Mouse (Mus musculus): ENCODE data around the gene Gpi1. TPM values are rescaled to one million over a fixed set of nuclear protein-coding genes. Genes with fewer than 3 reads are reported as not detected.

The Gpi1 gene
- total and polyA plus RNA-seq, 3 experiments = 278 to 693 (median 332) TPM

DNA sequence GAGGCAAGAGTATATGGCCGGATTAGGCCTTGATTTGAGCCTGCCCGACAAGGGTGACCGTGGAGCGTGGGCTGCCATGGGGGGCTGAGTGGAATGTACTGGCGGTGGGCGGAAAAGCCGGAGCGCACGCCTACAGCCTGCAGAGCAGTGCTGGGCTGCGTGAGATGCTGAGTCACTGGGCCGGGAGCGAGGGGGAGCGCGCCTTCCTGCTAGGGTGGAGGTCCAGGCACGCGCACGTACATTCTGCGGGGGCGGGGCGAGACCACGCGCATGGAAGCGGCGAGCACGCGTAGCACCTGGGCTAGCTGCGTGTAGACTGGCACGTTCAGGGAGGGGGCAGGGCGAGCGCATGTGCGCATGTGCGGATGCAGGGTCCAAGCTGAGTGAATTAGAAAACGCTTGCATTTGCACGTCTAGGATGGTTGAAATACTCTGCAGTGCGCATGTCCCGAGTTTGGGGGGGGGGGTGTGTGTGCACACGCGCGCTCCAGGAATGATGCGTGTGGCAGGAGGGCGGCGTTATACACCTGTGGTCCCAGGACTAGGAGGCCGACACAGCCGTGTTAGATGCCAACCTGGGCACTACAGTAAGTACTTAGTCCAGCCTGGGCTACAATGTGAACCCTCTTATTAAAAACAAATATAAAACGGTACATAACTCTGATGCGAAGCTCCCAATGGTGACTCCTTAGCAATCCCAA, 3.9 kb upstream of the Gpi1 start (continued):
- TF ChIP-seq JUN (IDR thresholded peaks at IDR 0.05; ENCODE audit: insufficient read depth, low read depth, low read length) (no peak; the same call in 1 of the 2 replicates), E2F4 (IDR thresholded peaks at IDR 0.05; ENCODE audit: insufficient replicate concordance, low read depth, low read length) (no peak), SMC3 (IDR thresholded peaks at IDR 0.05; ENCODE audit: low read depth, low read length) (no peak), TBP (conservative IDR thresholded peaks at IDR 0.05; ENCODE audit: low read depth, low read length) (peak; percentile 83), CTCF (conservative IDR thresholded peaks at IDR 0.05 in 1 of 2, IDR thresholded peaks at IDR 0.05 in 1 of 2; ENCODE audit: low read depth in 2 of 2, low read length in 2 of 2) (no peak), MAX (IDR thresholded peaks at IDR 0.05; ENCODE audit: low read length) (peak; percentile 95), TCF12 (IDR thresholded peaks at IDR 0.05; ENCODE audit: low read depth, low read length) (peak; percentile 91; the same call in 1 of the 2 replicates), MYC (IDR thresholded peaks at IDR 0.05; ENCODE audit: low read depth, low read length) (peak; percentile 97), UBTF (IDR thresholded peaks at IDR 0.05; ENCODE audit: low read depth, low read length) (no peak), USF1 (IDR thresholded peaks at IDR 0.05; ENCODE audit: low read depth, low read length) (peak; percentile 15; the same call in 1 of the 2 replicates), MAFK (IDR thresholded peaks at IDR 0.05; ENCODE audit: insufficient replicate concordance, low read length) (peak; percentile 91), RAD21 (IDR thresholded peaks at IDR 0.05; ENCODE audit: low read depth, low read length) (no peak), PAX5 (IDR thresholded peaks at IDR 0.05; ENCODE audit: low read length) (no peak), IRF4 (IDR thresholded peaks at IDR 0.05; ENCODE audit: low read depth, low read length) (peak; percentile 82)

- peaks cover 19% of the 10 kb centered on the region for H3K79me2 ChIP-seq (replicated peaks; ENCODE audit: control insufficient read depth, extremely low read depth, insufficient read depth, poor library complexity, severe bottlenecking)
- dilution Hi-C loops (cut with MboI; ENCODE audit: extremely low pct_ligation_motif_present, extremely low pct_unique_long_range_greater_than_20kb, low sequenced_read_pairs) (no loop called here), in situ Hi-C loops (cut with MboI; ENCODE audit: low pct_ligation_motif_present, low pct_unique_long_range_greater_than_20kb, low sequenced_read_pairs) (loop anchor here (5.0 kb wide), 1 partner anchor 66 kb away; the partner anchor contains the start of gene Uba2)
- H3K9me3 ChIP-seq (replicated peaks; ENCODE audit: low read length) = no peaks in the 10 kb centered on the region
- H3K4me1 ChIP-seq (ENCODE audit: control insufficient read depth in 1 of 2, insufficient read depth in 2 of 2) = peaks cover 3 to 43% of the 10 kb centered on the region in 2 experiments
- H3K27ac ChIP-seq (ENCODE audit: insufficient read depth, low read depth) = peak overlapping the region; percentile 86
- peak overlapping the region; percentile 96 for H3K4me2 ChIP-seq (ENCODE audit: insufficient read depth, low read depth, poor library complexity, severe bottlenecking)
- H3K9ac ChIP-seq (ENCODE audit: insufficient read depth, low read depth) = peak overlapping the region; percentile 93
- peaks cover 8 to 27% of the 10 kb centered on the region in 2 experiments for H3K36me3 ChIP-seq (replicated peaks in 1 of 2; ENCODE audit: control insufficient read depth in 1 of 2, insufficient read depth in 1 of 2, low read length in 1 of 2)
- peak; percentile 27 for DNase-seq (ENCODE audit: extremely low read depth)
- H3K4me3 ChIP-seq (replicated peaks in 1 of 3; ENCODE audit: low read depth in 2 of 3, low read length in 2 of 3, poor library complexity in 1 of 3) = peak overlapping the region; percentile 55 to 78 (median 75)
- no peaks in the 10 kb centered on the region for H3K27me3 ChIP-seq (replicated peaks)
- TF ChIP-seq CTCF (conservative IDR thresholded peaks at IDR 0.05 in 1 of 2, IDR thresholded peaks at IDR 0.05 in 1 of 2; ENCODE audit: low read depth in 2 of 2, low read length in 2 of 2) (no peak), MAFK (IDR thresholded peaks at IDR 0.05; ENCODE audit: insufficient replicate concordance, low read length) (no peak), HCFC1 (IDR thresholded peaks at IDR 0.05; ENCODE audit: low read depth, low read length) (no peak), SIN3A (IDR thresholded peaks at IDR 0.05; ENCODE audit: low read length) (0 out of 2 replicates have a peak, but pooled peaks have one; percentile 39), USF2 (conservative IDR thresholded peaks at IDR 0.05; ENCODE audit: low read depth, low read length) (no peak), CHD1 (IDR thresholded peaks at IDR 0.05; ENCODE audit: low read depth, low read length) (peak; percentile 58; the same call in 1 of the 2 replicates), ZMIZ1 (IDR thresholded peaks at IDR 0.05; ENCODE audit: low read depth, low read length) (no peak), PAX5 (IDR thresholded peaks at IDR 0.05; ENCODE audit: low read length) (no peak), TBP (conservative IDR thresholded peaks at IDR 0.05; ENCODE audit: low read depth, low read length) (no peak), NRF1 (IDR thresholded peaks at IDR 0.05; ENCODE audit: low read depth, low read length) (no peak), GABPA (IDR thresholded peaks at IDR 0.05; ENCODE audit: insufficient replicate concordance, low read depth, low read length) (no peak), SMC3 (IDR thresholded peaks at IDR 0.05; ENCODE audit: low read depth, low read length) (no peak), ZKSCAN1 (IDR thresholded peaks at IDR 0.05; ENCODE audit: borderline replicate concordance, low read depth, low read length) (no peak), KAT2A (IDR thresholded peaks at IDR 0.05; ENCODE audit: insufficient replicate concordance, low read length) (no peak), UBTF (IDR thresholded peaks at IDR 0.05; ENCODE audit: low read depth, low read length) (0 out of 2 replicates have a peak, but pooled peaks have one; percentile 58), MXI1 (IDR thresholded peaks at IDR 0.05; ENCODE audit: low read depth, low read length) (peak; percentile 23; the same call in 1 of the 2 replicates), BHLHE40 (IDR thresholded peaks at IDR 0.05; ENCODE audit: low read depth, low read length) (no peak), TCF12 (IDR thresholded peaks at IDR 0.05; ENCODE audit: low read depth, low read length) (no peak), ETS1 (conservative IDR thresholded peaks at IDR 0.05; ENCODE audit: low read depth, low read length) (no peak), MYC (IDR thresholded peaks at IDR 0.05; ENCODE audit: low read depth, low read length) (no peak), RAD21 (IDR thresholded peaks at IDR 0.05; ENCODE audit: low read depth, low read length) (no peak), CHD2 (IDR thresholded peaks at IDR 0.05; ENCODE audit: low read length) (no peak), E2F4 (IDR thresholded peaks at IDR 0.05; ENCODE audit: insufficient replicate concordance, low read depth, low read length) (no peak), USF1 (IDR thresholded peaks at IDR 0.05; ENCODE audit: low read depth, low read length) (no peak), IRF4 (IDR thresholded peaks at IDR 0.05; ENCODE audit: low read depth, low read length) (no peak), MAX (IDR thresholded peaks at IDR 0.05; ENCODE audit: low read length) (0 out of 2 replicates have a peak, but pooled peaks have one; percentile 34), ELF1 (IDR thresholded peaks at IDR 0.05; ENCODE audit: low read depth, low read length) (no peak), MEF2A (IDR thresholded peaks at IDR 0.05; ENCODE audit: borderline replicate concordance, low read depth, low read length) (peak; percentile 21; the same call in 1 of the 2 replicates)
These were observed 2.9 kb upstream of the Gpi1 start for GRCm38 (mm10) chr7:34232785-34233725.
